Mouse (Mus musculus) gastrocnemius, postnatal 36 days (tissue): ENCODE measurements around the gene Zcchc3. TPM values are rescaled to one million over a fixed set of nuclear protein-coding genes. Genes with fewer than 3 reads are reported as not detected.

ENCODE experiments used
- DNase-seq, 2 experiments: peaks; one replicate each; pipeline ENCODE4 v3.0.0; 2022
- intact Hi-C: fragments of 180-260 bp; cut with DNase I; formaldehyde crosslinking; loops from one replicate; pipeline ENCODE4 v1.15.1; 2025
- total RNA-seq, 2 experiments: library from RNA; stranded (reverse); gene quantifications; 2 replicates each; pipeline ENCODE4 v1.2.3; 2021

Gene Zcchc3
- total RNA-seq, 2 experiments from 2014 or later = 0.84 to 2.1 TPM

- intact Hi-C loops = no loop called here
- DNase-seq = no peak
Observed at GRCm38 (mm10) chr2:152411471-152411870, 3.4 kb downstream of the Zcchc3 start.

DNA sequence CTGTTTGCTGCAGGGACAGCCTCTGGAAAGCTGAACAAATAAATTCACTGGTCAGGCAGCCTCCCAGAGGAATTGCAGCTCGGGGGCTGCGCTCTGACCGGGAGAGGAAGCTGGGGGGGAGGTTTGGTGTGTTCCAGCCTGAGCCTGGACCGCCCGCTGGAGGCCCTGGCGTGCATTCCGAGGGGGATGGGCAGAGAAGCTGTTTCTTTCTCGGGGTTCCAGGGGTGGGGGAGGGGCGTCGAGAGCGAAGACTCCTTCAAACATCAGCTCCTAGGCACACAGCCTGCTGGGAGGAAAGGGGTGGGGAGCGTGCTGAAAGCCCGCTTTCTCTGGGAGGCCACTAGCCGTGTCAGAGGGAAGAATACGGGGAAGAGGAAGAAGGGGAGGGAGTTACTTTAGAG lies 3.9 kb downstream of the Zcchc3 start:
- DNase-seq = peak; percentile 45 to 63
- intact Hi-C loops = no loop called here

DNA sequence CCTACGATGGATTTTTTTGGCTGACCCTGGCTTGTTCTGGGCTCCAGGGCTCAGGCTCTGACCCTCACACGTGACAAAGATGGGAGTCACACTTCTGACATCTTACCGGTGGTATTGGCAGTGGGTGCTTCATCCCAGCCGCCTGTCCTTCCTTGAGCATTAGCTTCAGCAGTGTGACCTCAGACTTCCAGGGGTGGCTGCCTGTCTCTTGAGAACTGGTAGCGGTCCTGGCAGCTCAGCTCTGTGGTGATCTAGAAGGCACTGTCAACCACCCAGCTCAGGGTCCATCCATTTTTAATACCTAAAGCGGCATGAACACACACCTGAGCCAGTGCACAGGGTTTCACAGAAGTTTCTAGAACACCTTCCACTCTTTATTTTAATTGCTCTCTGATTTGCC lies 5.0 kb downstream of the Zcchc3 start:
- no peak for DNase-seq
- intact Hi-C loops = no loop called here

GRCm38 (mm10) chr2:152406126-152406525 lies 8.7 kb downstream of the Zcchc3 start:
- peak; percentile 84 to 90 for DNase-seq
- intact Hi-C loops = no loop called here

GRCm38 (mm10) chr2:152399122-152399542 lies 15.7 kb downstream of the Zcchc3 start:
- no peak for DNase-seq
- intact Hi-C loops = no loop called here

GRCm38 (mm10) chr2:152398691-152399090 lies 16.1 kb downstream of the Zcchc3 start:
- intact Hi-C loops = no loop called here
- DNase-seq = peak; percentile 86 to 88

GRCm38 (mm10) chr2:152397680-152398435 lies 17.0 kb downstream of the Zcchc3 start, which contains the start of gene Sox12:
Sox12 (minus strand) TSS chr2:152398063.
- intact Hi-C loops = no loop called here
- peak; percentile 93 for DNase-seq

GRCm38 (mm10) chr2:152397004-152397589 lies 17.7 kb downstream of the Zcchc3 start:
- intact Hi-C loops = no loop called here
- peak; percentile 63 to 69 for DNase-seq

GRCm38 (mm10) chr2:152396110-152397003 lies 18.5 kb downstream of the Zcchc3 start:
- intact Hi-C loops = no loop called here
- peak; percentile 63 to 69 for DNase-seq

DNA sequence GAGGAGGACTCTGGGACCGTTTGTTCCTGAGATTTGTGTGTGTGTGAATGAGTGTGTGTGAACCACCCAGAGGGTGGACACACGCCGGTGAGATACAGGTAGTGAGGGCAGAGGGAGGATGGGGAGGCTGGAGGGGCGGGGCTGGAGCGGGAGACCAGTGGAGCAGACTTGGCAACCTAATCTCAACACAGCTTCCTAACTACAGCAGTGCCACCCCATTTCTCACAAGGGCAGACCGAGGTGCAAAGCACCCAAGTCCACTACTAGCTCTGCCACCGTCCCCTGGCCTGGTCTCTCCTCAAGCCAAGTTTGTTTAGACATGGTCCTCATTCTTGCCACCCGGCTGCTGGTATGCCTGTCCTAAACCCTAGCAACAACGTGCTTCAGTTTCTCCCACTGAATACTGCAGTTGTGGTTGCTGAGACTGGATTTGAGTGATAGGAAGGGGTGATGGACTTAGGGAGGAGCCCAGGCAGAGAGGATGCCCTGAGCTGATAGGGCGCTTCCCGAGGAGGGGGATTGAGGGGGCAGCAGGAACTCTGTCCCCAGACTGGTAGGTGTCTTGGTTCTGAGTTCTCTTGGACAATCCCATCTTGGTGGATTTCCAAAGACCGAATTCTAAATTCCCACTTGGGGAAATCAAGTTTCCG lies 19.4 kb downstream of the Zcchc3 start:
- no peak for DNase-seq
- intact Hi-C loops = no loop called here

DNA sequence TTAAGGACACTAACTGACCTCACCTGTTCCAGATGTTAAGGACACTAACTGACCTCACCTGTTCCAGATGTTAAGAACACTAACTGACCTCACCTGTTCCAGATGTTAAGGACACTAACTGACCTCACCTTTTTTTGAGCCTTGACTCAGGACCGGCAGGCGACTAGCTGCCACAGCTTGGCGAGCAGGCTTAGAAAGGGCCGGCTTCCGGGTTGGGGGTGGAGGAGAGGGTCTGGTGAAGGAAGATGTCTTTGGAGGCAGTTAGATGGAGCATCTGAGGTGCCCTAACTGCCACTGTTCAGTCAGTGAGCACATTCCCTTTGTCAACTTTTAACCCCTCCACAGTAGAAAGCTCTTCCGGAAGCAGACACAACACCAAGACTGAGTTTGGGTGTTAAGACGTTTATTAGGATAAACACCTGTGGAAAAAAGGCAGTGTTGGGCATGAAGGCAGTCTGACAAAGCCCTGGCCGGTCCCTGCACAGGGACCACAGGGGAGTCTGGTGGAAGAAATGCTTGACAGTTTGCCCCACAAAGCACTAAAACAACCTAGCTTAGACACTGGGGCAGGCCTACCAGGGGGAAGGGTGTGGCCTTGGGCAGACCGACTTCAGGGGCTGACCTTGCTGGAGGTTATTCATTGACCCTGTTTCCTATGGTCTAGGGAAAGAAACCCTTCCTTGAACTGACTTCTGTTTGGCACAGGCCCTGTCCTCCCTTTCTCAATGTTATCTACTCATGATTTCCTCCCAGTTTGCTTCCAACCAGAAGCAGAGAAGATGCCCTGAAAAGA lies 21.4 kb downstream of the Zcchc3 start:
- no peak for DNase-seq
- intact Hi-C loops = no loop called here

GRCm38 (mm10) chr2:152392786-152393185 lies 22.0 kb downstream of the Zcchc3 start:
- DNase-seq = no peak
- intact Hi-C loops = loop anchor here (1.0 kb wide), 1 partner anchor 45 kb away; no protein-coding TSS in a partner anchor

DNA sequence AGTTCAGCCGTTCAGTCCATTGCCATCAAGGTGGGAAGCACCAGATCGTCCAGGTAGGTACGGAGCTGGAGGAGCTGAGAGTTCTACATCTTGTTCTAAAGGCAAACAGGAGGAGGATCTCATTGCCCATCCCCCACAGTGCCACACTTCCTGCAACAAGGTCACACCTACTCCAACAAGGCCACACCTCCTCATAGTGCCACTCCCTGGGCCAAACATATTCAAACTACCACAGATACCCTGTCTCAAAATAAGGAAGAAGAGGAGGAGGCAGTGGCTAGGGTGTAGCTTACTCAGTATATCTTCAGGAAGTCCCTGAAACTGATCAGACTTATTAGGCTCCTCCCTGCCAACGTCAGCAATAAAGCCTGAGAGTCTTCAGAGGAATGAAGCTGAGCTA lies 30.6 kb downstream of the Zcchc3 start:
- intact Hi-C loops = no loop called here
- DNase-seq = no peak

DNA sequence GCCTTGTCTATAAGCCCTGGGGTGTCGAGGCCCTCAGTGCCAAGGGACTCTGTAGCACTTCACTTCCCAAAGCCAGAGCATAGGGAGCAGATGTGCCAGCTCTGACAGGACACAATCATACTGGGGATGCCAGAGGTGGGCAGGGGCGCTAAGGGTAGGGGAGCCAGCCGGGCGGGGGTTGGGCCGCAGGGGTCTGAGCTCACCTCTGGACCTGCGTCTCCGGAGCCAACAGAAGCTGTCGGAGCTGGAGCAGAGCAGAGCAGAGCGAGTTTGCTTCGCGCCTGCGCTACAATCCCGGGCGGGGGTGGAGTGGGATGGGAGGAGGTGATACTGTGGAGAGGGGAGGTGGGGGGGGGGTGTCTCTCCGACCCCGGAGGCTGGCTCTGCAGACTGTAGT lies 38.5 kb downstream of the Zcchc3 start, which contains the start of gene Nrsn2:
Nrsn2 (minus strand) TSS at position 294 of the 397 bp plus-strand sequence.
- intact Hi-C loops = no loop called here
- no peak for DNase-seq

- DNase-seq = no peak
- intact Hi-C loops = no loop called here
Observed at GRCm38 (mm10) chr2:152375652-152376344, 39.0 kb downstream of the Zcchc3 start.

DNA sequence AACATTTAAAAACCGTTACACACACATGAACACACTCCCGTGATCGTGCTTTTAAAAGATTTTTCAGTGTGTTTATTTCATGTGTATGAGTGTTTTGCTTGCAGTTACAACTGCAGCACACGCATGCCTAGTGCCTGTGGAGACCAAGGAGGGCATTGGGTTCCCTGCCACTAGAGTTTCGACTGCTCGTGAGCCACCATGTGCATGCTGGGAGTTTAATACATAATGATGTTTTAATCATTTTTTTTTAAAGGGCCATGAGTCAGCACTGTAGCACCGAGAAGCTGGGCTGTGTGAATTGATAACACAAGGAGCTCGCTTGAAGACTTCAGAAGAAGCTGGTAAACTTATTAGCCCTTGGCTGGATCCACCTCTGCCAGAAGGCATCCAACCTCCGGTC lies 41.3 kb downstream of the Zcchc3 start:
- no peak for DNase-seq
- intact Hi-C loops = no loop called here

DNA sequence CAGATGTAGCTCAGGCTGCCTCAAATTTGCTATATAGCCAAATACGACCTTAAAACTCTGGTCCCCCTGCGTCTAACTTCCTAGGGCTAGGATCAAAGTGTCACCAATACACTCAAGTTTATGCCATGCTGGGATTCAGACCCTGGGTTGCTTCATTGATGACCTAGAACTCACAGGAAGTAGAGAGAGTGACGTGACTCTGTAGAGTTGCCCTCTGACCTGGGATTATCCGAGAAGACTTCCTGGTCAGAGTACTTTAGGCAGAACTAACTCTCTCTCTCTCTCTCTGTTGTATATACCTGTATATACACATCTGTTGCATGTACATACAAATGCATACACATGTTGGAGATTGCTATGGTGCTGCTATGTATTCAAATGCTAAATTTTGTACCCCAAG lies 42.2 kb downstream of the Zcchc3 start:
- DNase-seq = no peak
- intact Hi-C loops = no loop called here

DNA sequence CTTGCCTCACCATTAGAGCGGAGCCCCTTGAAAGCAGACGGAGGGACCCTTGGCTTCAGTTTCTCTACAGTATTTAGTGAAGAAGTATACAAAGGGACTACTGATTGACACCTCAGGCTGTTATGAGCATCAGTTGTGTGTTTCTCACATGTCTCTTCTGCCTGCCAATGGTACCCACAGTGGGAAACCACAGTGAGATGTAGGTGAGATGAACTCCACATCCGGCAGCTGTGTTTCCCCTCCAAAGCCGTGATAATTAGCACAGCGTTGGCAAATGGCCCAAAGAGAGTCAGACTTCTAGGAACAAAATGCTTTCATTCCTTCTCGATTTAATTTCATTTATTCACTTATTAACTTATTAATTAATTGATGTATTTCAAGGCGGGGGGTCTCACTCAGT lies 42.7 kb downstream of the Zcchc3 start:
- intact Hi-C loops = no loop called here
- DNase-seq = no peak

GRCm38 (mm10) chr2:152368532-152369140 lies 46.2 kb downstream of the Zcchc3 start:
- intact Hi-C loops = loop anchor here (5.0 kb wide), 1 partner anchor 256 kb away; no protein-coding TSS in a partner anchor
- no peak for DNase-seq
